Mouse (Mus musculus) embryonic fibroblast, embryonic 13.5 days (primary cell): Measurements from ENCODE around the gene Dis3.

Experiments
- CTCF ChIP-seq: IDR thresholded peaks from 2 replicates; pipeline ENCODE4 v1.5.1; 2011; ENCODE audit warnings: mild to moderate bottlenecking, control low read depth, low read length, moderate library complexity, borderline replicate concordance; ENCODE audit not compliant: insufficient read depth
- POLR2A ChIP-seq: IDR thresholded peaks from 2 replicates; pipeline ENCODE4 v1.6.1; 2011; ENCODE audit warnings: low read depth, mild to moderate bottlenecking, control low read depth, low read length, moderate library complexity

- no peak for TF ChIP-seq CTCF
- no peak for TF ChIP-seq POLR2A
These were observed 40.5 kb upstream of the Dis3 start for GRCm38 (mm10) chr14:99140036-99140435.
